In the genomic region with DNA sequence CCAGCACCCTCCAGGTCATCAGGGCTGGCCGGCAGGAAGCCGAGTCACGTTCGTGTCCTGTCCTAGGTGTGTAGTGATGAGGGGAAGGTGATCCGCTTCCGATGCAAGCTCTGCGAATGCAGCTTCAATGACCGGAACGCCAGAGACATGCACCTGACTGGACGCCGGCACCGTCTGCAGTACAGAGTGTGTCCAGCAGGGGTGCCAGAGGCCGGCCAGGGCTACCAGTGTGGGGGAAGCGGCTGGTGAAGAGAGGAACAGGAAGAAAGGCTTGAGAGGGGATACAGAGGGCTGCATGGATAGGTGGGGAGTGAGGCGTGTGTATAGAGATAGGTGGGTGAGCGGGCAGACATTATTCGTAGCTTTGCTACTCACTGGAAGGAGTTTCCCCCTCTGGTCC, we compare ENCODE assay signal across 8 mouse cellular contexts. TPM values are rescaled to one million over a fixed set of nuclear protein-coding genes. Genes with fewer than 3 reads are reported as not detected.
A peak's percentile ranks its signal among the peaks of the same experiment; 100 is the strongest.
DNase-seq lines count a peak whose midpoint lies in the region; ATAC-seq and TF ChIP-seq lines count a peak whose summit lies in the region.

No protein-coding gene starts in this region.

- ATAC-seq in intestine, postnatal 0 days = peak; percentile 30
- ATAC-seq in midbrain, embryonic 16.5 days = peak; percentile 66

- H3K36me3 ChIP-seq in intestine, postnatal 0 days (ENCODE audit: control insufficient read depth, insufficient read depth) = no peaks in the 10 kb centered on the region
- no peaks in the 10 kb centered on the region for H3K36me3 ChIP-seq in liver, adult 2 months (ENCODE audit: control insufficient read depth, insufficient read depth, low read length)
- peaks cover 8% of the 10 kb centered on the region for H3K36me3 ChIP-seq in midbrain, embryonic 16.5 days (ENCODE audit: control insufficient read depth, insufficient read depth, low read length)

- H3K27ac ChIP-seq in left cerebral cortex, adult 2 months = peak overlapping the region; percentile 65; the same call in 1 of the 2 replicates
- no peak overlapping the region for H3K27ac ChIP-seq in intestine, postnatal 0 days (ENCODE audit: low read depth, low read length)
- no peak overlapping the region for H3K27ac ChIP-seq in liver, adult 2 months (replicated peaks; ENCODE audit: insufficient read depth, low read depth, low read length)
- no peak overlapping the region for H3K27ac ChIP-seq in midbrain, embryonic 16.5 days (ENCODE audit: low read length)

- no peaks in the 10 kb centered on the region for H3K9me3 ChIP-seq in intestine, postnatal 0 days (ENCODE audit: control insufficient read depth)
- no peaks in the 10 kb centered on the region for H3K9me3 ChIP-seq in midbrain, embryonic 16.5 days (replicated peaks; ENCODE audit: control insufficient read depth, low read length, poor library complexity, severe bottlenecking)

- DNase-seq in left cerebral cortex, adult 2 months (ENCODE audit: extremely low spot score in 1 of 2, low spot score in 2 of 2) = peak in 1 of 2 experiments; percentile 88
- DNase-seq in left cerebral cortex, adult 11 months (ENCODE audit: low spot score) = no peak
- peak; percentile 92 to 94 for DNase-seq in cerebellum, postnatal 25 days
- peak; percentile 79 for DNase-seq in gastrocnemius, postnatal 14 days
- no peak for DNase-seq in liver, adult 2 months (ENCODE audit: extremely low read depth, low read depth, low spot score)
- DNase-seq in spleen, postnatal 4 days (ENCODE audit: low spot score in 2 of 2) = peak; percentile 81 to 94

- intact Hi-C loops in left cerebral cortex, adult 2 months (cut with DNase I) = no loop called here
- intact Hi-C loops in gastrocnemius, postnatal 14 days (cut with DNase I; ENCODE audit: low total_unique reads) = no loop called here

- H3K4me3 ChIP-seq in left cerebral cortex, adult 2 months = no peak overlapping the region
- no peak overlapping the region for H3K4me3 ChIP-seq in intestine, postnatal 0 days (ENCODE audit: low read depth, low read length)
- H3K4me3 ChIP-seq in liver, adult 2 months (ENCODE audit: insufficient read depth, low read depth, low read length) = no peak overlapping the region
- no peak overlapping the region for H3K4me3 ChIP-seq in midbrain, embryonic 16.5 days (ENCODE audit: low read depth, low read length)

- H3K4me1 ChIP-seq in intestine, postnatal 0 days (replicated peaks; ENCODE audit: control insufficient read depth, insufficient read depth, low read length) = peaks cover 5% of the 10 kb centered on the region
- H3K4me1 ChIP-seq in liver, adult 2 months (ENCODE audit: control insufficient read depth, insufficient read depth, low read length) = no peaks in the 10 kb centered on the region
- H3K4me1 ChIP-seq in midbrain, embryonic 16.5 days (ENCODE audit: control insufficient read depth, insufficient read depth, low read length) = no peaks in the 10 kb centered on the region

- H3K27me3 ChIP-seq in intestine, postnatal 0 days (replicated peaks; ENCODE audit: control insufficient read depth, insufficient read depth, low read length) = peaks cover 11% of the 10 kb centered on the region; the same call in 1 of the 2 replicates
- H3K27me3 ChIP-seq in liver, adult 2 months (ENCODE audit: control insufficient read depth, insufficient read depth, low read length) = 0 out of 2 replicates have a peak, but pooled peaks cover 6% of the 10 kb centered on the region
- H3K27me3 ChIP-seq in midbrain, embryonic 16.5 days (ENCODE audit: control insufficient read depth, insufficient read depth, low read depth, low read length) = 0 out of 2 replicates have a peak, but pooled peaks cover 2% of the 10 kb centered on the region

- peak; percentile 98 for TF ChIP-seq CTCF in left cerebral cortex, adult 2 months (IDR thresholded peaks at IDR 0.05)
- peak; percentile 98 for TF ChIP-seq CTCF in intestine, postnatal 0 days (IDR thresholded peaks at IDR 0.05; ENCODE audit: low read depth)
- peak; percentile 93 for TF ChIP-seq CTCF in liver, adult 2 months (IDR thresholded peaks at IDR 0.05; ENCODE audit: low read depth, low read length)

- WGBS in intestine, postnatal 0 days = 10% methylated on average over 17 of the region's 17 CpGs
- 18% methylated on average over 17 of the region's 17 CpGs for WGBS in liver, adult 2 months
- WGBS in midbrain, embryonic 16.5 days = 9% methylated on average over 17 of the region's 17 CpGs

- H3K79me2 ChIP-seq in liver, adult 2 months (ENCODE audit: control insufficient read depth, insufficient read depth, low read length) = no peaks in the 10 kb centered on the region

- no peak overlapping the region for H3K9ac ChIP-seq in intestine, postnatal 0 days (ENCODE audit: low read depth, low read length)
- no peak overlapping the region for H3K9ac ChIP-seq in liver, adult 2 months (ENCODE audit: low read depth, low read length)
- peak overlapping the region; percentile 34 for H3K9ac ChIP-seq in midbrain, embryonic 16.5 days (ENCODE audit: low read depth, low read length)

- no peak for TF ChIP-seq POLR2A in liver, adult 2 months (IDR thresholded peaks at IDR 0.05; ENCODE audit: extremely low read depth, insufficient read depth, low read length)

- H3K4me2 ChIP-seq in intestine, postnatal 0 days (replicated peaks; ENCODE audit: low read depth) = peak overlapping the region; percentile 10
- H3K4me2 ChIP-seq in midbrain, embryonic 16.5 days (ENCODE audit: low read length) = no peak overlapping the region

RNA-seq across cellular contexts. Expression of gene Matk, which starts 8.1 kb away (rescaled TPM):
- total RNA-seq in left cerebral cortex, adult 2 months (2021) = 100 to 1,000 TPM; 212 to 221 TPM
- total RNA-seq in gastrocnemius, postnatal 14 days (2021) = under 1 TPM; 0.33 to 0.57 TPM
- 0.66 and 1.2 TPM in 2 replicates for polyA plus RNA-seq in intestine, postnatal 0 days (2015; fragmentation: Nextera tagmentation; extraction: Ambion mirVana)
- 0.60 and 0.65 TPM in 2 replicates for total RNA-seq in liver, adult 2 months (2014; rRNA removed)
- 0.27 and 0.43 TPM in 2 replicates for polyA plus RNA-seq in liver, adult 2 months (2012; rRNA removed)
- 43.3 and 67.9 TPM in 2 replicates for polyA plus RNA-seq in midbrain, embryonic 16.5 days (2015; fragmentation: Nextera tagmentation; extraction: Ambion mirVana)

RNA-seq across cellular contexts. Expression of gene Zfr2, which starts 11.6 kb away (rescaled TPM):
- total RNA-seq in left cerebral cortex, adult 2 months (2021) = 10 to 100 TPM; 70.9 to 76.2 TPM
- 1 to 10 TPM; 1.7 to 2.5 TPM for total RNA-seq in gastrocnemius, postnatal 14 days (2021)
- 3.2 and 3.4 TPM in 2 replicates for polyA plus RNA-seq in intestine, postnatal 0 days (2015; fragmentation: Nextera tagmentation; extraction: Ambion mirVana)
- total RNA-seq in liver, adult 2 months (2014; rRNA removed) = 0.27 and 0.74 TPM in 2 replicates
- 0.15 and 1.6 TPM in 2 replicates for polyA plus RNA-seq in liver, adult 2 months (2012; rRNA removed)
- 26.5 and 31.0 TPM in 2 replicates for polyA plus RNA-seq in midbrain, embryonic 16.5 days (2015; fragmentation: Nextera tagmentation; extraction: Ambion mirVana)

RNA-seq across cellular contexts. Expression of gene Atcay, which starts 14.0 kb away (rescaled TPM):
- total RNA-seq in left cerebral cortex, adult 2 months (2021) = 100 to 1,000 TPM; 203 to 206 TPM
- under 1 TPM in 1 of 2 experiments, not detected in 1; 0.06 TPM for total RNA-seq in gastrocnemius, postnatal 14 days (2021)
- polyA plus RNA-seq in intestine, postnatal 0 days (2015; fragmentation: Nextera tagmentation; extraction: Ambion mirVana) = 0.90 and 1.1 TPM in 2 replicates
- 0.07 TPM in 1 of 2 replicates, not detected in the other for total RNA-seq in liver, adult 2 months (2014; rRNA removed)
- polyA plus RNA-seq in liver, adult 2 months (2012; rRNA removed) = not detected in 2 replicates
- 96.8 and 102 TPM in 2 replicates for polyA plus RNA-seq in midbrain, embryonic 16.5 days (2015; fragmentation: Nextera tagmentation; extraction: Ambion mirVana)

RNA-seq across cellular contexts. Expression of gene Mrpl54, which starts 22.1 kb away (rescaled TPM):
- 10 to 100 TPM; 41.3 to 42.8 TPM for total RNA-seq in left cerebral cortex, adult 2 months (2021)
- 10 to 100 TPM; 93.1 to 99.9 TPM for total RNA-seq in gastrocnemius, postnatal 14 days (2021)
- polyA plus RNA-seq in intestine, postnatal 0 days (2015; fragmentation: Nextera tagmentation; extraction: Ambion mirVana) = 268 and 287 TPM in 2 replicates
- 52.1 and 65.9 TPM in 2 replicates for total RNA-seq in liver, adult 2 months (2014; rRNA removed)
- 66.6 and 85.9 TPM in 2 replicates for polyA plus RNA-seq in liver, adult 2 months (2012; rRNA removed)
- 128 and 130 TPM in 2 replicates for polyA plus RNA-seq in midbrain, embryonic 16.5 days (2015; fragmentation: Nextera tagmentation; extraction: Ambion mirVana)

RNA-seq across cellular contexts. Expression of gene Apba3, which starts 22.2 kb away (rescaled TPM):
- 10 to 100 TPM; 35.8 to 38.6 TPM for total RNA-seq in left cerebral cortex, adult 2 months (2021)
- 10 to 100 TPM; 62.8 to 71.1 TPM for total RNA-seq in gastrocnemius, postnatal 14 days (2021)
- 75.2 and 75.4 TPM in 2 replicates for polyA plus RNA-seq in intestine, postnatal 0 days (2015; fragmentation: Nextera tagmentation; extraction: Ambion mirVana)
- total RNA-seq in liver, adult 2 months (2014; rRNA removed) = 30.5 and 44.1 TPM in 2 replicates
- 132 and 143 TPM in 2 replicates for polyA plus RNA-seq in liver, adult 2 months (2012; rRNA removed)
- 28.8 and 33.8 TPM in 2 replicates for polyA plus RNA-seq in midbrain, embryonic 16.5 days (2015; fragmentation: Nextera tagmentation; extraction: Ambion mirVana)

Comparison
In these comparisons a context has a peak if more than half of its experiments do, and no peak if none do; other contexts are left out.
1. DNase-seq: peak in cerebellum, postnatal 25 days (2 of 2), gastrocnemius, postnatal 14 days (single experiment) and spleen, postnatal 4 days (2 of 2); none in left cerebral cortex, adult 11 months (single experiment) and liver, adult 2 months (single experiment).
2. RNA of gene Matk, which starts 8.1 kb away (total RNA-seq): 212 to 221 TPM in left cerebral cortex, adult 2 months; 0.60 to 0.65 TPM in liver, adult 2 months and 0.33 to 0.57 TPM in gastrocnemius, postnatal 14 days; every median in the first group is over 100 times any median in the second.
3. RNA of gene Zfr2, which starts 11.6 kb away (total RNA-seq): 70.9 to 76.2 TPM in left cerebral cortex, adult 2 months; 1.7 to 2.5 TPM in gastrocnemius, postnatal 14 days and 0.27 to 0.74 TPM in liver, adult 2 months; every median in the first group is over 10 times any median in the second.
4. RNA of gene Atcay, which starts 14.0 kb away (total RNA-seq): 203 to 206 TPM in left cerebral cortex, adult 2 months; 0.06 TPM in gastrocnemius, postnatal 14 days and 0.07 TPM in liver, adult 2 months; every median in the first group is over 100 times any median in the second.
5. Peak in every context shown above with its lines, with median percentiles within 50 percentile points of each other: CTCF ChIP-seq.